Mouse (Mus musculus) B cell, adult (primary cell): Measurements from ENCODE around the gene 4930467E23Rik. TPM values are rescaled to one million over a fixed set of nuclear protein-coding genes. Genes with fewer than 3 reads are reported as not detected.

ENCODE experiments used
- total RNA-seq: library from RNA; stranded (reverse); gene quantifications from 4 replicates; pipeline ENCODE4 v1.2.4, GENCODE M21; 2023; ENCODE audit not compliant: inconsistent age

The 4930467E23Rik gene
- 0.45 to 1.0 TPM in 2 of 4 replicates, not detected in the others for total RNA-seq

GRCm38 (mm10) chr8:19729276-19729675 is at the start of gene 4930467E23Rik:
Gene 4930467E23Rik, plus strand, starts transcription at chr8:19729576.

Other genes with a start within 250 kb of the 4930467E23Rik start
- not detected in 4 replicates for gene Defb7, start 234.5 kb upstream of the 4930467E23Rik start, total RNA-seq
- gene Gm31371, start 173.8 kb downstream of the 4930467E23Rik start, total RNA-seq, result 0.29 TPM in 1 of 4 replicates, not detected in the others